Mouse (Mus musculus) megakaryocyte, embryonic 14.5 days (primary cell): Measurements from ENCODE around the gene Pilrb1.
"Not testable (repeated sequence)": the region's sequence is repeated elsewhere in the genome, so short reads cannot be mapped to it uniquely, and the experiment has no call there.

Source experiments
- FLI1 ChIP-seq: IDR thresholded peaks from 2 replicates; pipeline ENCODE4 v1.6.1; 2012; ENCODE audit warnings: low read length, inconsistent platforms, mixed read lengths
- GATA1 ChIP-seq: IDR thresholded peaks from 3 replicates; pipeline ENCODE4 v1.6.1; 2012; ENCODE audit warnings: mixed read lengths, low read length, inconsistent platforms, borderline replicate concordance

- TF ChIP-seq GATA1, FLI1: not testable (repeated sequence)
Observed at GRCm38 (mm10) chr5:137856870-137857269, 1.0 kb downstream of the Pilrb1 start.
